Mouse (Mus musculus): ENCODE results near the gene Spen. TPM values are rescaled to one million over a fixed set of nuclear protein-coding genes. Genes with fewer than 3 reads are reported as not detected.
A peak's percentile ranks its signal among the peaks of the same experiment; 100 is the strongest.
"Not testable (repeated sequence)": the region's sequence is repeated elsewhere in the genome, so short reads cannot be mapped to it uniquely, and the experiment has no call there.

Gene Spen
- 10 to 100 TPM; 56.8 to 59.9 TPM for total RNA-seq (2021)

DNA sequence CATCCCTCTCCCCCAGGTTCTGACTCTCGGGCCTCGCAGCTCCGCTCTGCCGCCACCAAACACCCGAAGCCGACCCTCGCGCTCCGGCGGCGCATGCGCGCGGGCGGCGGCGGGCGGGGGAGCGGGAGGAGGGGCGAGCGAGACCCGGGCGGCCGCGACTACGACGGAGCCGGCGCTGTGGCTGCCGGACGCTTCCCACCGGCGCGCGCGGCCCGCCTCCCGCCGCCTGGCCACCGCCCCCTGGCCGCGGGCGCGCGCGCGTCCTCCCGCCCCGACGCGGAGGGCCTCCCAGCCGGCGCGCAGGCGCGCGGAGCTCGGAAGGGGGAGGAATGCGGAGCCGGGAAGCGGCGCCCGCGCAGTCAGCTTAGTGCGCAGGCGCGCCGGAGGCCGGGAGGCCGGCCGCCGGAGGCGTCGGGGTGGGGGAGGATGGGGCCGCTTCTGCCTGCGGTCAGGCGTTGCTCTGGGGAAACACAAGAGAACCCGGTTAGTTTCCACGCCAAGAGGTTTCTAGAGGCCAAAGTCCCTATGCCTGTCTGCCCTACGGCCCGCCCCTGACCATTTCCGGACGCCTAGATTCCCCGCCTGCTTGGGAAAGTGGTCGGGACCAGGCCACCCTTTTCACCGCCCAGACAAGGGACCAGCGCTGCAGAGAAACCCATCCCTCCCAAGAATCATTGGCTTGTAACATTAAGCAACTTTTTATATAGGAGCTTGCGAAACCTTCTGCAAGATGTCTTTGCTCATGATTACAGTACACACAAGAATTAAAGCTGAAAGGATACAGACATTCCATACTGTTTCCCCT, at the start of gene Spen:
Gene Spen, minus strand, starts transcription at position 190 of the 805 bp plus-strand sequence.
- intact Hi-C loops (cut with DNase I), result loop anchor here (5.0 kb wide), 1 partner anchor 36 kb away; no protein-coding TSS in a partner anchor
- peak; percentile 85 to 97 for DNase-seq (ENCODE audit: extremely low spot score in 1 of 2, low spot score in 2 of 2)

DNA sequence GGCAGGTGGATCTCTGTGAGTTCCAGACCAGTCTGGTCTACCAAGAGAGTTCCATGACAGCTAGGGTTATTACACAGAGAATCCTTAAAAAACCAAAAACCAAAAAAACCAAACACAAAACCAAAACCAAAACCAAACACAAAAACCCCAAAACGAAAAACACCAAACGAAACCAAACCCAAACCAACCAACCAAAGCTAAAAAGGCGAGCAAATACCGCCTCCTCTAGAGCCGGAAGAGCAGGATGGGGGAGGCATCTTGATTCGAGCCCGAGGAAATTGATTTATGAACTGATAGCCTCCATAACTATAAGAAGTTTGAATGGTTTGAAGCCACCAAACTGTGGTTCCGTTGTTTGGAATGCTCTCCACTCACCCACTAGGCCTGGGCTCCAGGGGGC, 45.5 kb upstream of the Spen start:
- no peak for DNase-seq (ENCODE audit: extremely low spot score in 1 of 2, low spot score in 2 of 2)
- intact Hi-C loops (cut with DNase I), result no loop called here

DNA sequence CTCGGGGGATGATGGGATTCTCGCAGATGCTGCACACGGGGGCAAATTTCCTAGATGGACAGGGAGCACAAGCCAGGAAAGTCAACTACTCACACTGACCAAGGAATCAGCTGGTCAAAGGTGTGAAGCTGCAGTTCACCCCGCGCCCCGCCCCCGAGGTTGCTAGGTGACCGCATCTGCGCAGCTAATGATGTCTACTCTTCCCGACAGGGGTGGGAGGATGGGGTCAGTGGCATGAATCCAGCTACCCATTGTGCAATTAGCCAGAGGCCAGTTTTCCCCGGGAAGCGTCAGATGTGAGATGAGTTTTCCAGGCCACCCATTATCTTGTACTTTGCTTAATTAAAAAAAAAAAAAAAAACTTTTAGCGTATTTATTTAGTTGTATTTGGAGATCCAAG, 42.7 kb upstream of the Spen start:
- no peak for DNase-seq (ENCODE audit: extremely low spot score in 1 of 2, low spot score in 2 of 2)
- intact Hi-C loops (cut with DNase I), result no loop called here

DNA sequence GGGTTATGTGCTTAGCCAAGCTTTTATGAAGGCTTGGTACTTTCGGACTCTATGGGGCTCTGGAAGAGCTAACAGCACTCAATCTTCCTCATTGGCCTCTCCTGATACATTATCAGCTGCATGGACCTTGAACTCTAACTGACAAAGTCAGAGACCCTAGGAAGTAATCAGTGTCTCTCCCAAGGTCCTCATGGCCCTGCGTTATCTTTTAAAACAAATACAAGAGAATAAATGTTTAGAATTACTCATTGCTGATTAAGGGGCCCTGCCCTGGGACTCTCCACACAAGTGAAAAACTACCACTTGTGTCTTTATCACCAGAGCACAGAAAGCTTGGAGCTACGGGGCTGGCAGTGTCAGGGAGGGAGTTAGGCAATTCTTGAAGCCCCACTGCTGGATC, 40.4 kb upstream of the Spen start:
- DNase-seq (ENCODE audit: extremely low spot score in 1 of 2, low spot score in 2 of 2), result no peak
- intact Hi-C loops (cut with DNase I), result loop anchor here (5.0 kb wide), 1 partner anchor 192 kb away; no protein-coding TSS in a partner anchor

DNA sequence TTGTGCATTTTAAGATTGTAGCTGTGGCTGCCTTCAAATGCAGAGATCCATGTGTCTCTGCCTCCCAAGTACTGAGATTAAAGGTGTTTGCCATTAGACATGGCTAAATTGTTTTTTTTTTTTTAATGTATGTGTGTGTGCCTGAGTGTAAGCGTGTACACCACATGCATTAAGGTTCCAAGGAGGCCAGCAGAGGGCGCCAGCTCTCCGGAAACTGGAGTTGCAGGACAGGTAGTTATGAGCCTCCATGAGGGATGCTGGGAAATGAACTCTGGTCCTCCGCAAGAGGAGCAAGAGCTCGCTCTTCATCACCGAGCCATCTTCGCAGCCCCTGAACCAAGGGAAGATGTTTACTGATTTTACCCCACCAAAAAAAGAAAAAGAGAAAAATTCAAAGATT, 38.5 kb upstream of the Spen start:
- intact Hi-C loops (cut with DNase I), result loop anchor here (5.0 kb wide), 1 partner anchor 190 kb away; no protein-coding TSS in a partner anchor
- DNase-seq (ENCODE audit: extremely low spot score in 1 of 2, low spot score in 2 of 2), result no peak

DNA sequence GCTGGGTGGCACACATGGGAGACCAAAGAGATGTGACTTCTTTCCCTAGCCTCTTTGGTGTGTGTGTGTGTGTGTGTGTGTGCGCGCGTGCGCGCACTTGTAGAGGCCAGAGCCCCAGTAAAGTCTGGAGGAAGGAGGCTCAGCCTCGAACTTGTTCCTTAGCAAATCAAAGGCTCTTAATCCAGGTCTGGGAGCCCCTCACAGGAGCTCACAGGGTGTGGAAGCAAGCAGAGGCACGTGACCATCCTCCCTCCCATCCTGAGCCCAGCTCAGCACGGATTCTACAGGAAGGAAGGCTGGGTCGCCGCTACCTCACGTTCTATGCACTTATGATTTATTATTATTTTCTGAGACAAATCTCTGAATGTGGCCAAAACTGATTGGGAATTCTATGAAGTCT, 38.0 kb upstream of the Spen start:
- DNase-seq (ENCODE audit: extremely low spot score in 1 of 2, low spot score in 2 of 2), result no peak
- intact Hi-C loops (cut with DNase I), result loop anchor here (5.0 kb wide), 1 partner anchor 189 kb away; no protein-coding TSS in a partner anchor

DNA sequence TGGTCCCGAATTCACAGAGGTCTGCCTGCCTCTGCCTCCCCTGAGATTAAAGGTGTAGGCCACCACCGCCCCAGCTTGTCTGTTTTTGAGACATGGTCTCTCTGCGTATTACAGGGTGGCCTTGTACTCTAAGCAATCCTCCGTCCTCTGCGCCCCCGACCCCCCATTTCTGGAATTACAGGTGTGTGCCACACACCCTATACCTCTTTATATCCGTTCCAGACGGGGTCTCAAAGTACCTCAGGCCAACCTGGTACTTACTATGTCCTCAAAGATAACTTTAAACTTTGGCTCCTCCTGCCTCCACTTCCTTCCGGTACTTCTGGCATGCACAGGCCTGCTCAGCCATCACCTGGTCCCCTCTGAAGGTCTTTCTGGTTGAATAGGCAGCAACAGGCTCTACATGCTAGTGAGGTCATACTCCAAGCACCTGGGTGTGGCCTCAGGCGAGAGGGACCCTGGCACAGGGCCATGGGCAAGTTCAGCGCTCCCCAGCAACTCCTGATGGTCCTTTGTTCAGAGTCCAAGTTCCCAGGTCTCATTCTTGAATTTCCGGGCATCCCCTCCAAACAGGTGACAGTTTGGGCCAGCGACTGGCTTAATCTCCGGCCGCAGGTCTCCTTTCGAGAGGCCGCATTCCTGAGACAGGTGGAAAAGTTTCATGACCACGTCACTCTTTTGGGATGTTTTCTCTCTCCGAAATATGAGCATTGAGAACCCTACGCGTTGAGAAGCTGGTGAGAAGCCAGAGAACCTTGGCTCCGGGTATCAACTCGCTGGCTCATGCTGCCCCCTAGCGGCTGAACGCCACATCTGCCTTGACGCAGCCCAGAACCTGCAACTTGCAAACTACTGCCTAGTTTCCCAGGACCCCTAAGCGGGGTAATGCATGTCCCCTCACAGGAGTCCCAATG, 36.6 kb upstream of the Spen start:
- DNase-seq (ENCODE audit: extremely low spot score in 1 of 2, low spot score in 2 of 2), result peak; percentile 69 to 90
- intact Hi-C loops (cut with DNase I), result loop anchor here (2.0 to 5.0 kb wide), 2 partner anchors 168 to 188 kb away; no protein-coding TSS in a partner anchor

DNA sequence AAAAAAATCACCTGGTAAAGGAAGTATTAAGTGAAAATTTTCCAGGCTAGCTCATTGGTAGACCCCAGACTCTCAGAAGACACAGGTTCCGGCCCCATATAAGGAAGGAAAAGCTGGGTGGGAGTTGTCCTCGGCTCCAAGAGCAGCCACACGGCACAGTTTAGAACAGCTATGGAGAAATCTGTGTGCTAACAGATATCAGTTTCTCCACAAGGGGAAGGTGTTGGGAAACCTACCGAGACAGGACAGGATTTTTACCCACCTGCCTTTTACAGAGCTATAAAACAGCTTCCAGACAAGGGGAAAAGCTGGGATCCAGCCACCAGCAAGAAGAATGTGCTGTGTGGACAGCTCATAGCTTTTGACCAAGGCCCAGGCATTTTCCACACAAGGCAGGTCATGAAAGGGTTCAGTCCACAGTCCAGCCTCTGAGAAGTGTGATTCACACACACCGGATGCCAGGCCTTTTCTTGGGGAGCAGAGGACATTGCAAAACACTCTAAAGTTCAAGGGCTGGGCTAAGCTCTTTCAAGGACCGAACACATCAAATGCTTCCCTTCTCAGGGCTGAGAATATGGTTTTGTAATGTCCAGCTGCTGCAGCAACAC, 35.1 kb upstream of the Spen start:
- no peak for DNase-seq (ENCODE audit: extremely low spot score in 1 of 2, low spot score in 2 of 2)
- intact Hi-C loops (cut with DNase I), result no loop called here

DNA sequence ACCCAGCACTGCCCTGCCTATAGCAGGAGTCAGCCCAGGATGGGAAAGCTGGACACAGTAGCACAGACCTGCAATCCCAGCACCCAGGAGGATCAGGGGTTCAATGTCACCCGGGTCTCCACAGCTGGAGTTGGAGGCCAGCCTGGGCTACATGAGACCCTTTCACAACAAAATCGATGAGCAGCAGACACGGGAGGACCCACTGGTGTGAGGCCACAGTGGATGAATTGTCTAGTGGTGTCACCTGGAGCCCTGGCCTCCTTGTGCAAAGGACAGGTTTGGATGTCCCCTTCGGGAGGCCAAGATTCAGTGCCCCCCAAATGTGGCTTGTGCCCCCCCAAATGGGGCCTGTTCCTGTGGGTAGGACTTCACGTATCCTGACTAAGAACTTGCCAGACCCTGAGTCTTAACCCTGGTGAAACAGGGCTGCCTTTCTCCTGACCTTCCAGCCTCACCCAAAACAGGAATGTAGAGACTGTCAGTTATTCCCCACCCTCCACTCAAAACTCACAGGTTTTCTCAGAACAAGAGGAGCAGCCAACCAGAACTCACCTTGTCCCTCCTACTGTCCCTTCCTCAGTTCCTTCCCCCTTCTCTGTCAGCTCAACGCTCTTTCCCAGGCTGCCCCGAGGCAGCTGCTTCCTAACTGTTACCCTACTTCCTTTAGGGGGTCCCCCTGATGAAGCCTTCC, 34.4 kb upstream of the Spen start:
- intact Hi-C loops (cut with DNase I), result no loop called here
- no peak for DNase-seq (ENCODE audit: extremely low spot score in 1 of 2, low spot score in 2 of 2)

DNA sequence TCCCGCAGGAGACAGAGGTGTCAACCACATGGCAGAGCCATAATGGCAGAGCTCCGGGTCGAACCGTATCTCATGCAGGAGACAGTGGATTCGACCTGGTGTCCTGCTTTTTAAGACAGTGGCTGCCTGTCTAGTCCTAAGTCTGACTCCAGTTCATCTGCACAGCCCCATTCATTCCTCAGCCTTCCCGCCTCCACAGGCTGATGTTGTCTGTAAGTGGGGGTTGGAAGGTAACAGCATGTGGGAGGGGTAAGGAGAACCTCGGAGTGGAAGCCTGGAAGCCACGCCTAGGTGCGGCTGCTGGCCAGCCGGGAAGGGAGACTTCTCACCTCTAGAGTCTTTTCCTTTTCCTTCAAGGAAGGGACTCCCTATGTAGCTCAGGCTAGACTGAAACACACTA, 33.5 kb upstream of the Spen start:
- intact Hi-C loops (cut with DNase I), result no loop called here
- no peak for DNase-seq (ENCODE audit: extremely low spot score in 1 of 2, low spot score in 2 of 2)

DNA sequence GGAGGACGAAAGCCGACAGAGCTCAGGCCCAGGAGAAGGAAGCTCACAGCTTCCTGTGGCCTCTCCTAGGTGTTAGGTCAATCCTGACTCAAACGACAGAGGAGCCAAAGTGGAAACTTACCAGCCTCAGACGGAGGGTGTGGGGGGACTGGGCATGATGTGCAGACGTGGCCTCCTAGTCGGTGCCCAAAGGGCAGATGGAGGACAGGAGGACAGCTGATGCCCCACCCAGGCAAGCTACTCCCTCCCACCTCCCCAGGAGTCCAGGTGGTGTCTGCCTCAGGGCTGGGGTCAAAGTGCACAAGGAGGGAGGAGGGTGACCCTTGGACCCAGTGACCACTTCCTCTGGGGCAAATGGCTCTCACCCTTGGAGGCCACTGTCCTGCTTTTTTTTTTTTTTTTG, 32.9 kb upstream of the Spen start:
- intact Hi-C loops (cut with DNase I), result no loop called here
- no peak for DNase-seq (ENCODE audit: extremely low spot score in 1 of 2, low spot score in 2 of 2)

DNA sequence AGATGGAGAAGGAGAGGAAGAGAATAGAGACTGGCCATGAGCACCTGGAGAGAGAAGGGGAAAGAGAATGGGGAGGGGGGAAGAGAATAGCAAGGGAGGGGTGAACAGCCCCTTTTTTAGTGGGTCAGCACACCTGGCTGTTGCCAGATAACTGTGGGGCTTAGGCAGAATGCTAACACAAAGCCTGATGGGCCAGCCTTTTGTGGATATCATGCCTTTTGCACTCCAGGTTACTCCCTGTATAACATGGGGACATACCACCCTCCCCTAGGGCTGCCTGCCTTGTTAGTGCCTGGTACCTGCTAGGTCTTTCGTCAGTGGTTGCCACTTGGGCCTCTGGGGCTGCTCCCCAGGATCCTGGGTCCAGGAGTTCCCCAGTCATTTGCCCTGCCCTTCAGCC, 32.4 kb upstream of the Spen start:
- no peak for DNase-seq (ENCODE audit: extremely low spot score in 1 of 2, low spot score in 2 of 2)
- intact Hi-C loops (cut with DNase I), result no loop called here

DNA sequence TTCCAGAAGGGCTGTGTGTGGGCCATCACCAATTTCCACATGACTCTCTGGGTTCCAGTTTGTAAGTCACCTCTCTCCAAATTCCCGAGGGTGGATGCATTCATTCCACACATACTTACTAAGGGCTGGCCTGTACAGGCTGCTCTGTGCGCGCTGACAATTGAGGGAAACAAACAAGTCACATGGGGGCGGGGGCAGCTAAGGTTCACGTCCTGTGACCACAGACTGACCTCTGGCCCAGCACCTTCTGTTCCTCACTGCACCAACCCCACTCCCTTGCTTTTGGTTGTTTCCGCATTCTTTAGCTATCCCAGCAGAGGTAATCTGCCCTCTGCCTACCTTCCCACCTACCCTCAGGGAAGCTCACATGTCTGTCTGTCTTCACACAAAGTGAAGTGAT, 31.6 kb upstream of the Spen start:
- intact Hi-C loops (cut with DNase I), result no loop called here
- DNase-seq (ENCODE audit: extremely low spot score in 1 of 2, low spot score in 2 of 2), result no peak

DNA sequence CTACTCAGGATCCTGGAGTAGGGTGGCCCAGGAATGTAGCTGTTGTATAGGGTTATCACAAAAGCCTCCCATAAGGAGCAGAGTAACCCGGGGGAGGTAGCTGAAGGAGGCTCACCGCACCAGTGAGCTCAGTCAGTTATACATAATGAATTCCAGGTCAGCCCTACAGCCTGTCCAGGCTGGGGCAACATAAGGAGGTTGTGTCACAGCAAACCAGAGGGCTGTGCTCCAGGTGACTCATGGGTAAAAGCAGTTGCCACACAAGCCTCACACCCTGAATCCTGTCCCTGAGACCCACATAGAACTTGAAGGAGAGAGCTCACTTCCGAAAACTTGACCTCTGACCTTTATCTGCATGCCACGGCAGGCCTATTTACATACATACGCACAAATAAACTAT, 30.6 kb upstream of the Spen start:
- DNase-seq (ENCODE audit: extremely low spot score in 1 of 2, low spot score in 2 of 2), result no peak
- intact Hi-C loops (cut with DNase I), result no loop called here

DNA sequence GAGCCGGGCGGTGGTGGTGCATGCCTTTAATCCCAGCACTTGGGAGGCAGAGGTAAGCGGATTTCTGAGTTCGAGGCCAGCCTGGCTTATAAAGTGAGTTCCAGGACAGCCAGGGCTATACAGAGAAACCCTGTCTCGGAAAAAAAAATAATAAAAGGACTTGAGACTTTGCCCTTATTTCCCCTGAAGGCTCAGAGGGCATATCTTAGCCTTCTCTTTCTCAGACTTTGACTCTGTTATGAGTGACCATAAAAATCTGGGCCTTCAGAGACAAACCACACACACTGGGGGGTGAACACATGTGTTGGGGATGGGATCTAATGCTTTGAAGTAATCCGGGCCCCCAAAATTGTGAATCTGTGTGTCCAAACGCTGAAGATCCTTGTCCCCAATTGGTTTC, 28.8 kb upstream of the Spen start:
- intact Hi-C loops (cut with DNase I); DNase-seq (ENCODE audit: extremely low spot score in 1 of 2, low spot score in 2 of 2): not testable (repeated sequence)

DNA sequence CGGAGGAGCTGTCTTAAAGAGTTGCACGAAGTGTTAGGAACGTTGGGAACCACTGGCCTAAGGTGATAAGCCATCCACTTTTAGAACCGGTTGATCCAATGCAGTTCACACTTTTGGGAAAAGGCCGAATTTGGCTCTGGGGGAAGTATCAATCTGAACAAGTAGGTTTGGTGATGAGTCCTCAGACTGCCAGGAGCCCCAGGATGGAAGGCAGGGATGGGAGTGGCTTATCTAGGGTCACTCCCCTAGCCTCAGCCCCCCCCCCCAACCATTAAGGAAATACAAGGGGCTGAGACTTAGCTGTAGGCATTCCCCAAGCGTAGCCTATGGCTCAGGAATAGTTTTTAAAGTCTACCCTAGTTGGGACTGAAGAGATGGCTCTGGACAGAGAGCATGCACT, 27.8 kb upstream of the Spen start:
- no peak for DNase-seq (ENCODE audit: extremely low spot score in 1 of 2, low spot score in 2 of 2)
- intact Hi-C loops (cut with DNase I), result no loop called here

DNA sequence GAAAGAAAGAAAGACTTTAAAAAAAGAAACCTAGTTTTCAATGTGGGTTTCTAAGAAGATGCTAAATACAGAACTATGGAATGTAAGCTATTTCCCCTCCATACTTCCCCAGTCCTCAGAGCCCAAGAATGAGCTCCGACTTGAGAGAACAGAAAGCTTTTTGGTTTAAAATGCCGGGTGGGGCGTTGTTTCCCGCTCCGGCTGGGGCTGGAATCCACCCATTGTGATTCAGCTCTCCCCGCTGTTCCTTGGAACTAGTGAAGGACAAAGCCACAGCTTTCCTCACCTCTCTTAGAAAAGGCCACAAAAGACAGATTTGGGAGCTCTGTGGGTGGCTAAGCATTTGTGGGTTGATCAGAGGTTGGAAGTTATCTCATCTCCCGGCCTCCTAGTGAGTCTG, 26.9 kb upstream of the Spen start:
- peak in 1 of 2 experiments; percentile 60 for DNase-seq (ENCODE audit: extremely low spot score in 1 of 2, low spot score in 2 of 2)
- intact Hi-C loops (cut with DNase I), result no loop called here

DNA sequence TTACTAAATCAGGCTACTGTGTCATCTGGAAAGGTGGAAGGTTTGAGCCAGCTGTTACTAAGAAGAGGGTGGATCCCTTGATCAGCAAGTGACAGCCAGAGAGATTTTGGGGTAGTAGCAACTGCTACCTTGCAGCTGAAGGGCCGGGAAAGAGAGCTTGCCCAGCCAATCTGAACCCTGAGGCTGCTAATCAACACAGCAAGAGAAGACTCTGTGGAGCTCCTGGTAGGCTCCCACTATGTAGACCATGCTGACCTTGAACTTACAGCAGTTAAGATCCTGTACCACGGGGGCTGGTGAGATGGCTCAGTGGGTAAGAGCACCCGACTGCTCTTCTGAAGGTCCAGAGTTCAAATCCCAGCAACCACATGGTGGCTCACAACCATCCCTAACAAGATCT, 26.3 kb upstream of the Spen start:
- intact Hi-C loops (cut with DNase I), result loop anchor here (5.0 kb wide), 1 partner anchor 137 kb away; no protein-coding TSS in a partner anchor
- DNase-seq (ENCODE audit: extremely low spot score in 1 of 2, low spot score in 2 of 2), result no peak

DNA sequence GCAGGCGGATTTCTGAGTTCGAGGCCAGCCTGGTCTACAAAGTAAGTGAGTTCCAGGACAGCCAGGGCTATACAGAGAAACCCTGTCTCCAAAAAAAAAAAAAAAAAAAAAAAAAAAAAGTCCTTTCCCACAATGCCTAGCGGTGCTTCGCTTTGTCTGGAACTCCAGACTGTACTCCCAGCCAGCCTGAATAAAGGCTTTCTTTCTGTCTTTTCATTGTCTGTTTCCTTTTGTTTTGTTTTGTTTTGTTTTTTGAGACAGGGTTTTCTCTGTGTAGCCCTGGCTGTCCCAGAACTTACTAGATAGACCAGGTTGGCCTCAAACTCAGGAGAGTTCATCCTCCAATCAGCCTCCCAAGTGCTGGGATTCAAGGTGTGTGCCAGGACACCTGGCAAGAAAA, 25.8 kb upstream of the Spen start:
- DNase-seq (ENCODE audit: extremely low spot score in 1 of 2, low spot score in 2 of 2), result no peak
- intact Hi-C loops (cut with DNase I), result loop anchor here (5.0 kb wide), 1 partner anchor 137 kb away; no protein-coding TSS in a partner anchor

All from left cerebral cortex, postnatal 10 days (tissue).